Mouse (Mus musculus) mesoderm, embryonic 11.5 days (tissue): ENCODE results near the gene Recql.

Experiments used
- DNase-seq: peaks from one replicate; pipeline ENCODE4 v3.0.0-alpha.2; 2012; ENCODE audit warnings: low read depth, low spot score

Gene Recql

GRCm38 (mm10) chr6:142387011-142387754 lies at the start of gene Recql, which contains the start of gene Golt1b:
Recql (minus strand) TSS chr6:142387087.
Golt1b (plus strand) TSS chr6:142387221.
- peak; percentile 97 for DNase-seq

- no peak for DNase-seq
These were observed 42.2 kb upstream of the Recql start for GRCm38 (mm10) chr6:142429072-142429471.

GRCm38 (mm10) chr6:142424976-142425375 lies 38.1 kb upstream of the Recql start:
- DNase-seq: no peak

- no peak for DNase-seq
These were observed 27.7 kb upstream of the Recql start for GRCm38 (mm10) chr6:142414597-142414996.

GRCm38 (mm10) chr6:142413845-142414244 lies 27.0 kb upstream of the Recql start:
- no peak for DNase-seq

- no peak for DNase-seq
These were observed 26.1 kb upstream of the Recql start, which contains the start of gene Spx for GRCm38 (mm10) chr6:142412906-142413491. Spx (plus strand) TSS chr6:142413441.

- DNase-seq: no peak
These were observed 24.3 kb upstream of the Recql start for GRCm38 (mm10) chr6:142411140-142411539.

- no peak for DNase-seq
These were observed 8.9 kb upstream of the Recql start for GRCm38 (mm10) chr6:142395756-142396155.

- no peak for DNase-seq
These were observed 7.8 kb upstream of the Recql start for GRCm38 (mm10) chr6:142394669-142395068.

- DNase-seq: no peak
These were observed 5.4 kb upstream of the Recql start for GRCm38 (mm10) chr6:142392312-142392711.

- DNase-seq: no peak
These were observed 2.2 kb upstream of the Recql start for GRCm38 (mm10) chr6:142389101-142389500.

- DNase-seq: peak; percentile 6
These were observed 926 bp upstream of the Recql start for GRCm38 (mm10) chr6:142387755-142388271.

- no peak for DNase-seq
These were observed 439 bp downstream of the Recql start for GRCm38 (mm10) chr6:142386285-142387010.

GRCm38 (mm10) chr6:142384521-142384920 lies 2.4 kb downstream of the Recql start:
- DNase-seq: no peak

GRCm38 (mm10) chr6:142381615-142382014 lies 5.3 kb downstream of the Recql start:
- no peak for DNase-seq

- DNase-seq: no peak
These were observed 6.9 kb downstream of the Recql start for GRCm38 (mm10) chr6:142379961-142380360.

GRCm38 (mm10) chr6:142378576-142379330 lies 8.1 kb downstream of the Recql start:
- DNase-seq: no peak

- DNase-seq: no peak
These were observed 9.8 kb downstream of the Recql start for GRCm38 (mm10) chr6:142377081-142377480.

GRCm38 (mm10) chr6:142369568-142369967 lies 17.3 kb downstream of the Recql start:
- DNase-seq: no peak

- DNase-seq: no peak
These were observed 19.3 kb downstream of the Recql start for GRCm38 (mm10) chr6:142367565-142367964.

- DNase-seq: no peak
These were observed 20.3 kb downstream of the Recql start for GRCm38 (mm10) chr6:142366473-142367018.
